In genomic region chr12:26289200-26289599, GRCm38 (mm10) we compare ENCODE assay signal across 15 mouse cellular contexts.
"Had no signal": no experiment of that assay in that cellular context is flagged by ENCODE, and none has a peak within 500 bp of the region (broad histone marks: within the 10 kb centered on the region; RNA-seq: fewer than 3 reads in every experiment).

No protein-coding gene starts in this region.

- DNase-seq: lung, adult 18-20 months; lung, embryonic 14.5 days; lung, postnatal 10 days; lung, postnatal 4 days; right cerebral cortex, postnatal 25 days; right cerebral cortex, postnatal 4 days; spleen, adult 18-20 months; thymus, adult 18-20 months; thymus, postnatal 14 days; thymus, postnatal 36 days had no signal

- H3K27me3 ChIP-seq: midbrain, embryonic 13.5 days; midbrain, embryonic 15.5 days; neural tube, embryonic 12.5 days had no signal

- H3K36me3 ChIP-seq: midbrain, embryonic 13.5 days; midbrain, embryonic 15.5 days; neural tube, embryonic 12.5 days had no signal

- H3K4me2 ChIP-seq: lung, embryonic 14.5 days; midbrain, embryonic 11.5 days; midbrain, embryonic 13.5 days; midbrain, embryonic 15.5 days; neural tube, embryonic 12.5 days had no signal

- ATAC-seq: midbrain, embryonic 13.5 days; midbrain, embryonic 15.5 days had no signal

- H3K9me3 ChIP-seq: megakaryocyte, embryonic 14.5 days; midbrain, embryonic 13.5 days; midbrain, embryonic 15.5 days; neural tube, embryonic 12.5 days had no signal

- H3K27ac ChIP-seq: midbrain, embryonic 13.5 days; midbrain, embryonic 15.5 days; neural tube, embryonic 12.5 days had no signal

- H3K9ac ChIP-seq: lung, embryonic 14.5 days; midbrain, embryonic 13.5 days; midbrain, embryonic 15.5 days; neural tube, embryonic 12.5 days had no signal

- H3K4me3 ChIP-seq: megakaryocyte, embryonic 14.5 days; midbrain, embryonic 13.5 days; midbrain, embryonic 15.5 days; neural tube, embryonic 12.5 days had no signal

- H3K4me1 ChIP-seq: megakaryocyte, embryonic 14.5 days; midbrain, embryonic 15.5 days had no signal
